Mouse (Mus musculus): Measurements from ENCODE around the gene Cdkn2c.

GRCm38 (mm10) chr4:109634971-109635370, 32.0 kb downstream of the Cdkn2c start:
- no peak for TF ChIP-seq GATA1 (IDR thresholded peaks at IDR 0.05; ENCODE audit: borderline replicate concordance, low read length)
- TF ChIP-seq FLI1 (IDR thresholded peaks at IDR 0.05; ENCODE audit: low read length) = no peak

Data from megakaryocyte, embryonic 14.5 days (primary cell).